Mouse (Mus musculus) neural tube, embryonic 14.5 days (tissue): ENCODE measurements around the gene Btbd19. TPM values are rescaled to one million over a fixed set of nuclear protein-coding genes. Genes with fewer than 3 reads are reported as not detected.

ENCODE experiments used
- microRNA-seq: library from miRNA; unstranded; fragments of <30 nt; microRNA quantifications from one replicate; pipeline ENCODE4, GENCODE M21; 2016
- polyA plus RNA-seq: library from polyadenylated mRNA; unstranded; fragments of >200 nt; fragmentation: Nextera tagmentation; extraction: Ambion mirVana; gene quantifications from 2 replicates; pipeline ENCODE4 v1.2.1, GENCODE M21; 2014

The Btbd19 gene
- polyA plus RNA-seq, 1 experiment from 2014 or later, result 3.9 TPM

Small RNA genes lying within 50 kb of the gene (microRNA-seq; reads per million reads assigned to microRNA genes)
- not detected for gene Gm22398

Other genes with a start within 250 kb of the Btbd19 start
- gene Zswim5, start 248.3 kb downstream of the Btbd19 start, polyA plus RNA-seq, result 6.4 and 8.1 TPM in 2 replicates
- gene Urod, start 131.3 kb downstream of the Btbd19 start, polyA plus RNA-seq, result 56.0 and 59.0 TPM in 2 replicates
- 19.3 and 22.6 TPM in 2 replicates for gene Hectd3, start 130.4 kb downstream of the Btbd19 start, polyA plus RNA-seq
- 54.6 and 54.9 TPM in 2 replicates for gene Eif2b3, start 106.3 kb downstream of the Btbd19 start, polyA plus RNA-seq
- 5.6 and 6.4 TPM in 2 replicates for gene Ptch2, start 29.6 kb downstream of the Btbd19 start, polyA plus RNA-seq
- not detected in 2 replicates for gene Tctex1d4, start 1.1 kb upstream of the Btbd19 start, polyA plus RNA-seq
- gene Plk3, start 8.2 kb upstream of the Btbd19 start, polyA plus RNA-seq, result 16.1 and 19.1 TPM in 2 replicates
- gene Rps8, start 30.5 kb upstream of the Btbd19 start, polyA plus RNA-seq, result 549 and 599 TPM in 2 replicates
- 3.5 and 6.0 TPM in 2 replicates for gene Kif2c, start 56.9 kb upstream of the Btbd19 start, polyA plus RNA-seq
- 6.4 and 7.3 TPM in 2 replicates for gene Tmem53, start 126.2 kb upstream of the Btbd19 start, polyA plus RNA-seq
- gene Armh1, start 126.4 kb upstream of the Btbd19 start, polyA plus RNA-seq, result 0.46 and 0.86 TPM in 2 replicates